Mouse (Mus musculus): Measurements from ENCODE around the gene Atp8b5.

GRCm38 (mm10) chr4:43417269-43418062 is 150.5 kb downstream of the Atp8b5 start:
- TF ChIP-seq CTCF (IDR thresholded peaks at IDR 0.05; ENCODE audit: low read depth, low read length): no peak
- no peak for TF ChIP-seq POLR2A (IDR thresholded peaks at IDR 0.05; ENCODE audit: borderline replicate concordance, low read depth, low read length)
